Mouse (Mus musculus) frontal cortex, postnatal 14 days (tissue): Measurements from ENCODE around the gene Sag.

ENCODE experiments used
- DNase-seq, 2 experiments: peaks; one replicate each; pipeline ENCODE4 v3.0.0; 2022; ENCODE audit warnings: low spot score in 2 of 2

The Sag gene

DNA sequence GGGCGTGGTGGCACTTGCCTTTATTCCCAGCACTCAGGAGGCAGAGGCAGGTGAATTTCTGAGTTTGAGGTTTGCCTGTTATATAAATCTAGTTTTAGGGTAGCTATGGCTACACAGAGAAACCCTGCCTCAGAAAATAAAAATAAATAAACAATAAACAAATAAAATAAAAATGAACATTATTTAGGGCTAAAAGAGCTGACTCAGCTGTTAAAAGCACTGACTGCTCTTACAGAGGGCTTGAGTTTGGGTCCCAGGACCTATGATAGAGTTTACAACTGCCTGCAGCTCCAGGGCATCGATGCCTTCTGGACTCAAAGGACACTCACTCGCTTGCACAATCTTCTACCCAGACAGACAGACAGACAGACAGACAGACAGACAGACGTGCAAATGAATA lies 89.9 kb downstream of the Sag start:
- no peak for DNase-seq
